Mouse (Mus musculus): ENCODE measurements at regions not wholly inside any gene's neighbourhood (a gene's known extent, or its start where the extent isn't known, plus 50 kb on each side); places are given as distances from the start of the nearest gene placed in this dataset.

GRCm38 (mm10) chr6:8897334-8897733 lies 50.9 kb upstream of the Nxph1 start:
- 13% methylated on average over 7 of the region's 7 CpGs for WGBS
- DNase-seq, result peak; percentile 68

DNA sequence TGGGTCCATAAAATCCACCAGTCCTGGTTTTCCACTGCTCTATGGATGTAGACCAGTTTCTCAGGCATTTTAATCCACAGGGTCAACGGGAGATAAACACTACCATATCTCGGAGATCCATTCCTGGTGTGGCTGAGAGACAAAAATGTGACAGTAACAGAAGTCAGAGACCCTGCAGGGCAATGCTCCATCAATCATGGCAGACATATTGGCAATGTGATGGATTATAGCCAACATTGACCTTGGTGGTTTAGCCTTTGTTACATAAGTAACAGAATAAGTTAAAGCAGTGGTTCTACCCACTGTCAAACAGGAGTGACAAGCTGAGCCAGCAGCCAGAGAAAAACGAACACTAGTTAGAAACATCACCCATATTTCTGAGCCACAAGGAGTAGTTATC lies 50.0 kb upstream of the Nxph1 start:
- H3K27ac ChIP-seq (replicated peaks; ENCODE audit: low read depth, low read length), result no peak overlapping the region
- no peak overlapping the region for H3K9ac ChIP-seq (replicated peaks; ENCODE audit: low read length)
- H3K36me3 ChIP-seq (ENCODE audit: control insufficient read depth, insufficient read depth, low read length), result no peaks in the 10 kb centered on the region
- ATAC-seq (ENCODE audit: low FRiP score, low TSS enrichment), result no peak
- peaks cover 14% of the 10 kb centered on the region; the same call in 1 of the 2 replicates for H3K4me1 ChIP-seq (ENCODE audit: control insufficient read depth, insufficient read depth, low read length)
- no peak overlapping the region for H3K4me3 ChIP-seq (replicated peaks; ENCODE audit: low read depth, low read length)
- no peak for DNase-seq
- H3K27me3 ChIP-seq (ENCODE audit: control insufficient read depth, insufficient read depth, low read length), result no peaks in the 10 kb centered on the region
- H3K4me2 ChIP-seq (ENCODE audit: low read length), result no peak overlapping the region
- WGBS, result 72% methylated on average over 3 of the region's 3 CpGs
- no peaks in the 10 kb centered on the region for H3K9me3 ChIP-seq (ENCODE audit: control insufficient read depth, low read length)

More at GRCm38 (mm10) chr6:8897334-8897733, 50.9 kb upstream of the Nxph1 start:
- ATAC-seq (ENCODE audit: low FRiP score, low TSS enrichment), result peak; percentile 77; the same call in 1 of the 2 replicates
- no peak overlapping the region for H3K4me3 ChIP-seq (replicated peaks; ENCODE audit: low read depth, low read length)
- no peaks in the 10 kb centered on the region for H3K9me3 ChIP-seq (ENCODE audit: control insufficient read depth, low read length)
- H3K27me3 ChIP-seq (ENCODE audit: control insufficient read depth, insufficient read depth, low read length), result no peaks in the 10 kb centered on the region
- peaks cover 14% of the 10 kb centered on the region; the same call in 1 of the 2 replicates for H3K4me1 ChIP-seq (ENCODE audit: control insufficient read depth, insufficient read depth, low read length)
- H3K4me2 ChIP-seq (ENCODE audit: low read length), result 0 out of 2 replicates have a peak overlapping the region, but pooled peaks have one; percentile 15
- no peak overlapping the region for H3K9ac ChIP-seq (replicated peaks; ENCODE audit: low read length)
- H3K27ac ChIP-seq (replicated peaks; ENCODE audit: low read depth, low read length), result peak overlapping the region; percentile 49
- H3K36me3 ChIP-seq (ENCODE audit: control insufficient read depth, insufficient read depth, low read length), result no peaks in the 10 kb centered on the region
